Mouse (Mus musculus): ENCODE data around the gene Bak1. TPM values are rescaled to one million over a fixed set of nuclear protein-coding genes. Genes with fewer than 3 reads are reported as not detected.

The Bak1 gene
- total RNA-seq, 2 experiments from 2014 or later: 16.9 to 21.0 TPM

GRCm38 (mm10) chr17:27021076-27021475, 7.7 kb downstream of the Bak1 start:
- DNase-seq: no peak

GRCm38 (mm10) chr17:27018555-27019196, 10.1 kb downstream of the Bak1 start:
- DNase-seq: no peak

DNA sequence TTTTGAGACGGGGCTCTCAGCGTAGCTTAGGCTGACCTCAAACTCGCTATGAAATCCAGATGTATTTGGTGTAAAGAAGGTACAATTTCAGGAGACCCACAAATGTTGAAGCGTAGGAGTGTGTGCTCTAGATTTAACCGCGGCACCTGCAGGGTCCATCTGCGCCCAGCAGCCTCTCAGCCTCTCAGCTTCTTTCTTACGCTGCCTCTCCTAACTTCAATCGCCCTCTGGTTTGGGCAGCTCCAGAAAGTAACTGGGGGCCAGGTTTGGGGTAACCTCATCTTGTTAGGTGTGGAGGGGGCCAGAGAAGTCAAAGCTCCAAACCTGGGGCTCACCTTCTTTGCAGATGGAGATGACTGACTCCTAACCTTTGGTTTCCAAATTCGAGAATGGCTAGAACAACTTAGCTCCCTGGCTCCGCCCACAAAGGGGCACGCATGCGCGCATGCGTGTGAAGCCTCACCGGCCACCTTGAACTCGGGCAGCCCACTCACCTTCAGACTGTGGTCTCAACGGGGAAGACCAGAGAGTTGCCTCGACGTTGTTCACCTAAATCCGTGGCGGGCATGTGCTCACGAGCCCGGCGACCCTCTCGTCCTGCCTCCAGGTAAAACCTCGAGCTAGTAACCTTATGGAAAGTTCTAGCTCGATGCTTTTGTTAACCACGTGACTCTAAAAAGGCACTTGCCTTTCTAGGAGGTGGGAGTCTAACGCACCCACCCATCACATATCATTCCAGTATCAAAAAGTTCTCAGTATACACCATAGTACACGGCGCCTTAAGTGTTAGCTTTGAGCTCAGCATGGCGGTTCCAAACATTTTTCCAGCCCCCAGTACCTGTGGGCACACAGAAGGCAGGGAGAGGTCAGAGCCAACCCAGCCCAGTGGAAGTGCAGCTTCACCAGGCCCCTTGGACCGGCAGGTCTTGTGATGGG, 11.0 kb downstream of the Bak1 start:
- DNase-seq: peak; percentile 81

- no peak for DNase-seq
Observed at GRCm38 (mm10) chr17:27012909-27013308, 15.9 kb downstream of the Bak1 start.

DNA sequence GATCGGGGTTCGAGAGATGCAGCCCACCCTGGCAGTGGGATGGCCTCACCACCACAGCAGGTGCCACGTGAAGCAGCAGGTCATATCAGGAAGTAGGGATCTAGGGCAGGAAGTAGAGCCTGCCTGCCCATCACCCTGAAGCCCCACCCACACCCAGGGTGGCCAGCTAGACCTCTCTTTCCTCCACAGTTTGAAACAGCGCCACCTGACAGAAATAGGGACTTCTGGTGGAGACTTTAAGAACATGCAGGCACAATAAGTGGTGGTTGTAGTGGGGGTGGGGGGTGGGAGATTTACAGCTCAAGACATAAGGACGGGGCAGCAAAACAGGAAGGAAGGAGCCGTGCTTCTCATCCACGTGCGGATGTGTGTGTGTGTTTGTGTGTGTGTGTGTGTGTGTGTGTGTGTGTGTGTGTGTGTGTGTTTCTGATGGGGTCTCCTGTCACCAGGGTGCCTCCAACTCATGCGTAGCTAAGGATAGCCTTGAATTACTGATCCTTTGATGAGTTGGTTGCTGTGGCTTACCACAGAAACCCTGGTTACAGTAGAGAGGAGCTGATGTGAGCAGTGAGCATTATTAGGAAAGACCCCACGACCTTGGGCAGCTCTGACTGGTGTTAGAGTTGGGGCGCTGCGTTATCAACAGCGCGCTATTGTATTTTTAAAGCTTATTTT, 16.7 kb downstream of the Bak1 start:
- DNase-seq: no peak

DNA sequence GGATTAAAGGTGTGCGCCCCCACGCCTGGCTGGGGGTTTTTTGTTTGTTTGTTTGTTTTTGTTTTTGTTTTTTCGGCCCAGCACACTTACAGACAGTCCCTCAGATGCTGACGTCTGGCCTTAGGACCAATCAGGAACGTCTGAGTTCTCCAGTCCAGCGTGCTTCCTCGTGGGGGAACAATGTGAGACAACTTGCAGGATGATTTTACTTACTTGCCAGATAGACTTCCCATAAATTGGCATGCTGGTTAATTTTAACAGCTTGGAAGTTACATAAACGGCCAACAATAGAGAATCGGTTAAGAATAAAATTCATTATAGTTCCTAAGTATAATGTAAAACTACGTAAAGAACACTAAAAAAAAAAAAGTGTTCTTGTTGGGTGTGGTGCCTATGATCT, 17.6 kb downstream of the Bak1 start:
- DNase-seq: no peak

DNA sequence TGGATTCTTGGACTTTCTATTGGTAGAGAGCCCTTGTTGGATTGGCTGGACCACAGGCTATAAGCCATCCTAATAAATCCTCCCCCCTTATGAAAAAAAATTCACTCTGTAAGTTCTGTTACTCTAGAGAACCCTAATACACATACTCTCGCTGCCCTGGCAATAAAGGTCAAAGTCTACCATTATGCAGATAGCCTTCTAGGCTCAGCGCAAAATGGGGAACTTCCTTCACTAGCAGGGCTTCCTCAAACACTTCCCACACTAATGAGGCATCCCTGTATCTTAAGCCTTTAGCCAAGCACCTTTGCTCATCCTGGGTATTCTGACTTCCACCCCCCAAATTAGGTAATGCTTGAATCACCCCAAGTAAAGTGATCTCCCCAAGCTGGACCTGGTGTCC, 20.5 kb downstream of the Bak1 start:
- DNase-seq: no peak

- no peak for DNase-seq
Observed at GRCm38 (mm10) chr17:27005644-27006043, 23.2 kb downstream of the Bak1 start.

DNA sequence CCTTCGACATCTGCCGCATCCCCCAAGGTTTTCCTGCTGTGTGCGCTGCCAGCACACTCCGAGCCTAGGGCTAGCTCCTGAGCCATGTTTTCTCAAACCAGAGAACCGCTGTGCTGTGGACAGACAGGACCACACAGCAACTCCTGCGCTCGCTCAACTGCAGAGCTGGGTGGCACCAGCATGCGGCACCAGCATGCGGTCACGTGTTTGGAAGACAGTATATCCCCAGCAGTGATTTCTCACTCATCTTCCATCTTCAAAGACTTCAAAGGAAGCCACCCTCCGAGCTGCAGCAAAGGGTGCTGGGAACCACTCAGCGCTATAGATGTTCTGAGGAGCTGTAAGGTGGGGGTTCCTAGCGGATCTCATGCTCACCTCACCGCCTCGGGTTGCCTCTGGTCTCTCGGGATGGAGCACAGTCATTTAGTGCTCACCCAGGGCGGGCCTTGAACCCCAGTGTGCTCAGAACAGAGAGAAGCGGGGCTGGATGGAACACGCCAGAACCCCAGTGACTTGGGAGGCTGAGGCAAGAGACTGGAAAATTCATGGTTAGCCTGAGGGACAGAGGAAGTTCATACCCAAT, 23.8 kb downstream of the Bak1 start:
- no peak for DNase-seq

DNA sequence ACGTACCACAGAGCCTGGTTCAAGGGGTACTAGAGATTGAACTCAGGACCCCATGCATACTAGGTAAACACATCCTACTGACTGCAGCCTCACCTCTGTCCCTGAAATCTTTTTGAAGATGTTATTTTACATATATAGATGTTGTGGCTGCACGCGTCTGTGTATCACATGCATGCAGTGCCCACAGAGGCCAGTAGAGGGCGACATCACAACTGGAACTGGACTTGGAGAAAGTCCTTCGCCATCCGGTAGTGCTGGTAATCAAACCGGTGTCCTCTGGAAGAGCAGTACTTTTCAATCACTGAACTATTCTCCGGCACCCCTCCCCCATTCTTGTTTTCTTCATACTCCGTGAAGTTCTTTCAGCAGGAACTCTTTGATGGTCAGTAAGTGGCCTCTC, 24.4 kb downstream of the Bak1 start:
- DNase-seq: no peak

DNA sequence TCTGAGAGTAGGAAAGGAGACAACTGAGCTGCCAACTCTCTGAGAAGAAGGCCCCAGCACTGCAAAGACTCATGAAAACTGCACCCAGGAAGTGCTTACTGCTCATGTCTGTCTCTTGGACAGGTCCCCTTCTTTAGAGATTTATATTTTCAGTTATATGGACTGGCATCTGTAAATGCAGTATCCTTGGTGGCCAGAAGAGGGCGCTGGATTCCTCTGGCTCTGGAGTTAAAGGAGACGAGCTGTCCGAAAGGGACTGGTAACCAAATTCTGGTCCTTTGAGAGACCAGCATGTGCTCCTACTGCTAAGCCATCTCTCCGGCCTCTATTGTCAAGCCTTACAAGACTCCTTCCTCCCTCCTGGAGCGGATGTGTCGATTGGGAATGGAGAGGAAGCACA, 26.9 kb downstream of the Bak1 start:
- DNase-seq: no peak

DNA sequence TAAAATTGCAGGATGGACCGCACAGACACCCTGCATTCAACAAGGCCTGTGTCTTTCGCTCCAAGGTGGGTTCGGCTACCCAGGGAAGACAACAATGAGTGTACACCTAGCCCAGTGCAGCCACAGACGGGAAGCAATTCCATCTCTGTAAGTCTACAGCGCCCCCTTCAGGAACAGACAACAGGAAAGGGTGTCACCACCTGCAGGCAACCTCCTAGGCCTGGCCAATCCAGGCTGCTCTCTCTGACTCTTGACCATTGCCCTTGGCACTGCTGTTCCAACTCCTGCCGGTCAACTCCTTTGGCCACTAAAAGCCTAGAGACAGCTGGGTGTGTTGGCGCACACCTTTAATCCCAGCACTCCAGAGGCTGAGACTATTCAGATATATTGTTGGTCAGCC, 27.7 kb downstream of the Bak1 start:
- no peak for DNase-seq

- DNase-seq: no peak
Observed at GRCm38 (mm10) chr17:26999996-27000395, 28.8 kb downstream of the Bak1 start.

DNA sequence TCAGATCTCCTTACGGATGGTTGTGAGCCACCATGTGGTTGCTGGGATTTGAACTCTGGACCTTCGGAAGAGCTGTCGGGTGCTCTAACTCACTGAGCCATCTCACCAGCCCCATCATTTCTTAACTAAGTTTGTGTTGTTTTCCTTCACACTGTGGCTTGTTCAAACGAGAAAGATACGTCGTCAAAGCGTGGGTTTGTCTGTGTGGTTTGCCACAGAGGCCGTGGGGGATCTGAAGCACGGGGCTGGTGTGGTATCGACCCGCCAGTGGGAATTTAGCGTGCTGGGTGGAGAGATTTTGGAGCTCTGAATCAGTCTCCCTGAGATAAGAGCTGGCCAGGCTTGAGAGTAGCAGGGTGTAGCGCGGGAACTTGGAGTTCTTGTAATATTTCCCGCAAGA, 30.5 kb downstream of the Bak1 start:
- no peak for DNase-seq

- DNase-seq: no peak
Observed at GRCm38 (mm10) chr17:26997661-26998060, 31.1 kb downstream of the Bak1 start.

GRCm38 (mm10) chr17:26995562-26995961, 33.2 kb downstream of the Bak1 start:
- no peak for DNase-seq

GRCm38 (mm10) chr17:26995006-26995405, 33.8 kb downstream of the Bak1 start:
- no peak for DNase-seq

GRCm38 (mm10) chr17:26994410-26994809, 34.4 kb downstream of the Bak1 start:
- DNase-seq: peak; percentile 40

GRCm38 (mm10) chr17:26990521-26990920, 38.3 kb downstream of the Bak1 start:
- DNase-seq: no peak

GRCm38 (mm10) chr17:26985503-26986179, 43.2 kb downstream of the Bak1 start:
- DNase-seq: no peak

DNA sequence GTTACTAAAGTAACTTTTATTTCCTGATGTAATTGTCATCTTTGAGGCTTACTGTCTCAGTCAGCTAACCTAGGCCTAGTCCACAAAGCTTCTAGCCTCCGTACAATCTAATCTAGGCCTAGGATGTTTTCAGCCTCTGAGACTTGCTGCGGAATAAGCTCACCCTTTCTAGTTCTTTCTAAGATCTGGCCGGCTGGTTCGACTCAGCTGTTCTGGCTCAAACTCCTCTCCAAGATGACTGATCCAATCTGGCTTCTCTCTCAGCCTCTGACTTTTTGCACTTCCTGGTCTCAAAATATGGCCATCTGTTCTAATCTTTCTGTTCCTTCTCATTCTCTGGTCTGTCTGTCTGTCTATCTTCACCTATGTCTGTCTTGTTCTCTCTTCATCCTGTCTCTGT, 45.4 kb downstream of the Bak1 start:
- no peak for DNase-seq

DNA sequence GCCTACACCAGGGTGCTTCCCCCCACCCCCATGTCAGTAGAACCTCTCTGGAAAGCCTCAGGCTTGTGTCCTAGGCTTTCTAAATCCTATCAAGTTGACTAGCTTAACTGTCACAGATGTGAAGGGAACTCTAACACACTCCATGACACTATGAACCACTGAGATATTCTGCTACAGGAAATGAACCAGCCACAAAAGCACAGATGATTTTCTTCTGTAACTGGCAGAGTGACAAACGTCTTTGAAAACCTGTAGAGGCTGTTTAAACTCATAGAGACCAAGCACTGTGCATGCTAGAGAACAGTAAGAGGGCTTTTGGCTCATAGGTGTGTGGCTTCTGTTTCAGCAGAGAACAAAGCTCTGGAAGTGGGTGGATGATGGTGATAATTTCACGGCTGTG, 47.8 kb downstream of the Bak1 start:
- no peak for DNase-seq

All from gastrocnemius, postnatal 25 days (tissue).